Mouse (Mus musculus): ENCODE data around the gene Serpinb7. TPM values are rescaled to one million over a fixed set of nuclear protein-coding genes. Genes with fewer than 3 reads are reported as not detected.
A peak's percentile ranks its signal among the peaks of the same experiment; 100 is the strongest.

The Serpinb7 gene
- total and polyA plus RNA-seq, 3 experiments, result 0.17 to 0.20 TPM; not detected in 1

GRCm38 (mm10) chr1:107422487-107422886 is 23.0 kb downstream of the Serpinb7 start:
- no peak for TF ChIP-seq MAZ (IDR thresholded peaks at IDR 0.05; ENCODE audit: low read depth, low read length)
- TF ChIP-seq CHD1 (IDR thresholded peaks at IDR 0.05; ENCODE audit: low read depth, low read length), result no peak
- TF ChIP-seq MEF2A (IDR thresholded peaks at IDR 0.05; ENCODE audit: borderline replicate concordance, low read depth, low read length), result no peak
- dilution Hi-C loops (cut with MboI; ENCODE audit: extremely low pct_ligation_motif_present, extremely low pct_unique_long_range_greater_than_20kb, low sequenced_read_pairs), result no loop called here
- H3K9me3 ChIP-seq (replicated peaks; ENCODE audit: low read length), result no peaks in the 10 kb centered on the region

DNA sequence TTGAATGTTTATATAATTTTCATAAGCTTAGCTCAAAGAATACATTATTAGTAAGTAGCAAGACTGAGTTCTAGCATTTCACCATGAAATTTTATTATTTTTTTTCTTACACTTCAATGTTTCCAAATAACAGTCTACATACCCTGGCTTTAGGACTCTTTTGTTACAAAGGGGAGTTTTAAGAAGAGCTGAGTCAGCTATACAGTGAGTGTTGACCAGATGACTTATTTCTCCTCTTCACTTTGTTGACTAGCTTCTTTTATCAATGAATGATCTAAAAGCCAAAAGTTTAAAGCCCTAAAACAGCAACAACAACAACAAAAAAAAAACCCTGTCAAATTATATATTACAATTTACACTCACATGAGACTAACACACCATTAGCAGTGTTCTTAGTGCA is 31.8 kb downstream of the Serpinb7 start:
- dilution Hi-C loops (cut with MboI; ENCODE audit: extremely low pct_ligation_motif_present, extremely low pct_unique_long_range_greater_than_20kb, low sequenced_read_pairs) (no loop called here), in situ Hi-C loops (cut with MboI; ENCODE audit: low pct_ligation_motif_present, low pct_unique_long_range_greater_than_20kb, low sequenced_read_pairs) (no loop called here)
- no peak for DNase-seq (ENCODE audit: extremely low read depth)
- Histone ChIP-seq H3K9me3 (replicated peaks; ENCODE audit: low read length) (no peaks in the 10 kb centered on the region), H3K4me1 (ENCODE audit: control insufficient read depth in 1 of 2, insufficient read depth in 2 of 2) (peaks cover 5 to 11% of the 10 kb centered on the region in 2 experiments; a peak in 3 of 4 replicates), H3K4me2 (ENCODE audit: insufficient read depth, low read depth, poor library complexity, severe bottlenecking) (no peak overlapping the region), H3K4me3 (replicated peaks in 1 of 3; ENCODE audit: low read depth in 2 of 3, low read length in 2 of 3, poor library complexity in 1 of 3) (no peak overlapping the region), H3K36me3 (replicated peaks in 1 of 2; ENCODE audit: control insufficient read depth in 1 of 2, insufficient read depth in 1 of 2, low read length in 1 of 2) (no peaks in the 10 kb centered on the region), H3K9ac (ENCODE audit: insufficient read depth, low read depth) (no peak overlapping the region), H3K27me3 (replicated peaks) (no peaks in the 10 kb centered on the region), H3K27ac (ENCODE audit: insufficient read depth, low read depth) (no peak overlapping the region), H3K79me2 (replicated peaks; ENCODE audit: control insufficient read depth, extremely low read depth, insufficient read depth, poor library complexity, severe bottlenecking) (no peaks in the 10 kb centered on the region)
- no peak for TF ChIP-seq MAX (IDR thresholded peaks at IDR 0.05; ENCODE audit: low read length)
- no peak for TF ChIP-seq NRF1 (IDR thresholded peaks at IDR 0.05; ENCODE audit: low read depth, low read length)
- no peak for TF ChIP-seq ZC3H11A (IDR thresholded peaks at IDR 0.05; ENCODE audit: low read depth, low read length)
- no peak for TF ChIP-seq POLR2AphosphoS2 (IDR thresholded peaks at IDR 0.05; ENCODE audit: low read depth, low read length)
- TF ChIP-seq NELFE (IDR thresholded peaks at IDR 0.05; ENCODE audit: low read depth, low read length), result no peak
- no peak for TF ChIP-seq CHD1 (IDR thresholded peaks at IDR 0.05; ENCODE audit: low read depth, low read length)
- no peak for TF ChIP-seq UBTF (IDR thresholded peaks at IDR 0.05; ENCODE audit: low read depth, low read length)
- peak; percentile 93 for TF ChIP-seq MAFK (IDR thresholded peaks at IDR 0.05; ENCODE audit: insufficient replicate concordance, low read length)
- TF ChIP-seq ELF1 (IDR thresholded peaks at IDR 0.05; ENCODE audit: low read depth, low read length), result no peak

More at GRCm38 (mm10) chr1:107422487-107422886, 23.0 kb downstream of the Serpinb7 start:
- H3K27me3 ChIP-seq (replicated peaks), result no peaks in the 10 kb centered on the region
- H3K4me3 ChIP-seq (replicated peaks in 1 of 3; ENCODE audit: low read depth in 2 of 3, low read length in 2 of 3, poor library complexity in 1 of 3), result no peak overlapping the region
- no peak overlapping the region for H3K9ac ChIP-seq (ENCODE audit: insufficient read depth, low read depth)
- no peak for DNase-seq (ENCODE audit: extremely low read depth)
- no peak overlapping the region for H3K27ac ChIP-seq (ENCODE audit: insufficient read depth, low read depth)
- in situ Hi-C loops (cut with MboI; ENCODE audit: low pct_ligation_motif_present, low pct_unique_long_range_greater_than_20kb, low sequenced_read_pairs), result no loop called here
- H3K4me1 ChIP-seq (ENCODE audit: control insufficient read depth in 1 of 2, insufficient read depth in 2 of 2), result peaks cover 0 to 4% of the 10 kb centered on the region in 2 experiments; a peak in 1 of 4 replicates
- no peaks in the 10 kb centered on the region for H3K36me3 ChIP-seq (replicated peaks in 1 of 2; ENCODE audit: control insufficient read depth in 1 of 2, insufficient read depth in 1 of 2, low read length in 1 of 2)
- H3K4me2 ChIP-seq (ENCODE audit: insufficient read depth, low read depth, poor library complexity, severe bottlenecking), result peak overlapping the region; percentile 50
- no peaks in the 10 kb centered on the region for H3K79me2 ChIP-seq (replicated peaks; ENCODE audit: control insufficient read depth, extremely low read depth, insufficient read depth, poor library complexity, severe bottlenecking)

GRCm38 (mm10) chr1:107435528-107435927 is 36.1 kb downstream of the Serpinb7 start:
- Histone ChIP-seq H3K9ac (ENCODE audit: insufficient read depth, low read depth) (no peak overlapping the region), H3K4me1 (ENCODE audit: control insufficient read depth in 1 of 2, insufficient read depth in 2 of 2) (peaks cover 17 to 27% of the 10 kb centered on the region in 2 experiments), H3K79me2 (replicated peaks; ENCODE audit: control insufficient read depth, extremely low read depth, insufficient read depth, poor library complexity, severe bottlenecking) (no peaks in the 10 kb centered on the region), H3K27me3 (replicated peaks) (no peaks in the 10 kb centered on the region), H3K4me3 (replicated peaks in 1 of 3; ENCODE audit: low read depth in 2 of 3, low read length in 2 of 3, poor library complexity in 1 of 3) (no peak overlapping the region), H3K4me2 (ENCODE audit: insufficient read depth, low read depth, poor library complexity, severe bottlenecking) (no peak overlapping the region; the same call in 1 of the 2 replicates), H3K27ac (ENCODE audit: insufficient read depth, low read depth) (no peak overlapping the region), H3K36me3 (replicated peaks in 1 of 2; ENCODE audit: control insufficient read depth in 1 of 2, insufficient read depth in 1 of 2, low read length in 1 of 2) (no peaks in the 10 kb centered on the region), H3K9me3 (replicated peaks; ENCODE audit: low read length) (no peaks in the 10 kb centered on the region)
- in situ Hi-C loops (cut with MboI; ENCODE audit: low pct_ligation_motif_present, low pct_unique_long_range_greater_than_20kb, low sequenced_read_pairs) (no loop called here), dilution Hi-C loops (cut with MboI; ENCODE audit: extremely low pct_ligation_motif_present, extremely low pct_unique_long_range_greater_than_20kb, low sequenced_read_pairs) (no loop called here)
- TF ChIP-seq ELF1 (IDR thresholded peaks at IDR 0.05; ENCODE audit: low read depth, low read length), result peak; percentile 34; the same call in 1 of the 2 replicates
- TF ChIP-seq EP300 (IDR thresholded peaks at IDR 0.05; ENCODE audit: low read length), result peak; percentile 67
- TF ChIP-seq USF2 (conservative IDR thresholded peaks at IDR 0.05; ENCODE audit: low read depth, low read length), result no peak
- TF ChIP-seq IRF4 (IDR thresholded peaks at IDR 0.05; ENCODE audit: low read depth, low read length), result 0 out of 2 replicates have a peak, but pooled peaks have one; percentile 48
- peak; percentile 56 for DNase-seq (ENCODE audit: extremely low read depth)

Measured in CH12.LX (cell line).